Mouse (Mus musculus) spleen, embryonic (tissue): ENCODE data around the gene 2010300C02Rik.
"Not testable (repeated sequence)": the region's sequence is repeated elsewhere in the genome, so short reads cannot be mapped to it uniquely, and the experiment has no call there.

Experiments used
- CTCF ChIA-PET: fragments of 350-600 bp; sonication (Branson Sonifier 250); formaldehyde crosslinking; loops from one replicate; lab custom pipeline; 2022; lab: Charles Lee

2010300C02Rik gene

GRCm38 (mm10) chr1:37719761-37720640 lies at the start of gene 2010300C02Rik:
Gene 2010300C02Rik (minus strand): TSS chr1:37720085.
- CTCF ChIA-PET: no interaction called here

- CTCF ChIA-PET: no interaction called here
Observed at GRCm38 (mm10) chr1:37759407-37759806, 39.5 kb upstream of the 2010300C02Rik start.

GRCm38 (mm10) chr1:37744650-37745259 lies 24.9 kb upstream of the 2010300C02Rik start:
- CTCF ChIA-PET: no interaction called here

GRCm38 (mm10) chr1:37742602-37743270 lies 22.9 kb upstream of the 2010300C02Rik start:
- CTCF ChIA-PET: no interaction called here

- CTCF ChIA-PET: no interaction called here
Observed at GRCm38 (mm10) chr1:37742126-37742525, 22.2 kb upstream of the 2010300C02Rik start.

- CTCF ChIA-PET: no interaction called here
Observed at GRCm38 (mm10) chr1:37740161-37740802, 20.4 kb upstream of the 2010300C02Rik start.

GRCm38 (mm10) chr1:37738895-37739294 lies 19.0 kb upstream of the 2010300C02Rik start:
- CTCF ChIA-PET: no interaction called here

GRCm38 (mm10) chr1:37737045-37737444 lies 17.2 kb upstream of the 2010300C02Rik start:
- CTCF ChIA-PET: no interaction called here

GRCm38 (mm10) chr1:37735932-37736331 lies 16.0 kb upstream of the 2010300C02Rik start:
- CTCF ChIA-PET: interaction anchor here (0.7 kb wide), 1 partner anchor 402 kb away, joined by 5 read pairs; no protein-coding TSS in a partner anchor

GRCm38 (mm10) chr1:37734841-37735240 lies 15.0 kb upstream of the 2010300C02Rik start:
- CTCF ChIA-PET: no interaction called here

GRCm38 (mm10) chr1:37729353-37729752 lies 9.5 kb upstream of the 2010300C02Rik start:
- CTCF ChIA-PET: no interaction called here

- CTCF ChIA-PET: no interaction called here
Observed at GRCm38 (mm10) chr1:37728053-37728452, 8.2 kb upstream of the 2010300C02Rik start.

- CTCF ChIA-PET: interaction anchor here (0.7 kb wide), 1 partner anchor 11 kb away, joined by 8 read pairs; no protein-coding TSS in a partner anchor
Observed at GRCm38 (mm10) chr1:37727186-37727585, 7.3 kb upstream of the 2010300C02Rik start.

GRCm38 (mm10) chr1:37726426-37726825 lies 6.5 kb upstream of the 2010300C02Rik start:
- CTCF ChIA-PET: no interaction called here

GRCm38 (mm10) chr1:37725880-37726279 lies 6.0 kb upstream of the 2010300C02Rik start:
- CTCF ChIA-PET: no interaction called here

- CTCF ChIA-PET: no interaction called here
Observed at GRCm38 (mm10) chr1:37721092-37721491, 1.2 kb upstream of the 2010300C02Rik start.

GRCm38 (mm10) chr1:37719030-37719723 lies 708 bp downstream of the 2010300C02Rik start:
- CTCF ChIA-PET: no interaction called here

GRCm38 (mm10) chr1:37718516-37718915 lies 1.4 kb downstream of the 2010300C02Rik start:
- CTCF ChIA-PET: no interaction called here

- CTCF ChIA-PET: no interaction called here
Observed at GRCm38 (mm10) chr1:37717415-37718195, 2.3 kb downstream of the 2010300C02Rik start.

GRCm38 (mm10) chr1:37712357-37712737 lies 7.5 kb downstream of the 2010300C02Rik start:
- CTCF ChIA-PET: not testable (repeated sequence)
